Mouse (Mus musculus) adrenal gland, postnatal 10 days (tissue): ENCODE results near the gene Arhgap23. TPM values are rescaled to one million over a fixed set of nuclear protein-coding genes. Genes with fewer than 3 reads are reported as not detected.

Experiments
- total RNA-seq, 2 experiments: library from RNA; stranded (reverse); gene quantifications; 2 replicates each; pipeline ENCODE4 v1.2.3; 2021

Gene Arhgap23
- total RNA-seq, 2 experiments from 2014 or later: 30.9 to 32.3 TPM

Other genes starting within 250 kb of the Arhgap23 start
- 100 to 1,000 TPM; 109 to 115 TPM for gene Kpnb1, start 227.7 kb upstream of the Arhgap23 start, total RNA-seq
- 10 to 100 TPM; 63.2 to 68.3 TPM for gene Npepps, start 134.9 kb upstream of the Arhgap23 start, total RNA-seq
- 10 to 100 TPM; 40.1 to 52.8 TPM for gene Mrpl45, start 99.8 kb upstream of the Arhgap23 start, total RNA-seq
- 1 to 10 TPM; 3.0 to 3.4 TPM for gene Gpr179, start 63.5 kb upstream of the Arhgap23 start, total RNA-seq
- gene Socs7, start 53.0 kb upstream of the Arhgap23 start, total RNA-seq: 10 to 100 TPM; 16.9 to 20.1 TPM
- under 1 TPM in 1 of 2 experiments, not detected in 1; 0.18 TPM for gene 4933428G20Rik, start 84.8 kb downstream of the Arhgap23 start, total RNA-seq
- gene Srcin1, start 160.7 kb downstream of the Arhgap23 start, total RNA-seq: 10 to 100 TPM in 1 of 2 experiments, 1 to 10 TPM in 1; 7.1 to 10.1 TPM
- 1 to 10 TPM; 3.5 to 5.1 TPM for gene Epop, start 214.2 kb downstream of the Arhgap23 start, total RNA-seq
- gene Mllt6, start 247.9 kb downstream of the Arhgap23 start, total RNA-seq: 10 to 100 TPM; 36.1 to 48.2 TPM